Mouse (Mus musculus): ENCODE measurements at regions not wholly inside any gene's neighbourhood (a gene's known extent, or its start where the extent isn't known, plus 50 kb on each side); places are given as distances from the start of the nearest gene placed in this dataset.

DNA sequence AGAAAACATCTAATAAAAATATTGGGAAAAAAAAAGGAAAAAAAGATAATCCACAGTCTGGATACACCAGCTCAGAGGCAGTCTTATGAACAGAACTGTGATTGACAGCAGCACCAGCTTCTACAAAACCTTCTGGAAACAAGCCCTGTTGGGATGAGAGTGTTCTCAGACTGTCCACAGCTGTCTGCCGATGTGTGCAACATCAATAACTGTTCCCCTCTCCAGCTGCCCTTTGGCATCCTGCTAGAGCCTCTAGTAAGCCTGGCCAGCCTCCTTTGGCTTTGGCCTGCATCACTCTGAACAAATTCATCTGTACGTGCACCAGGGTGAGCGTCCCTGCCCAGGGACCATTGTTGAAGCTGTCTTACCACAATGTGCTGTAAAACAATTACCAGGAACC, 137.0 kb upstream of the Irs2 start:
- no peak for ATAC-seq (replicated peaks; ENCODE audit: poor library complexity)

- ATAC-seq (replicated peaks; ENCODE audit: poor library complexity) = no peak
Observed at GRCm38 (mm10) chr8:11140566-11140965, 132.3 kb upstream of the Irs2 start.

GRCm38 (mm10) chr8:11139294-11139693, 131.0 kb upstream of the Irs2 start:
- no peak for ATAC-seq (replicated peaks; ENCODE audit: poor library complexity)

GRCm38 (mm10) chr8:11138302-11139020, 130.2 kb upstream of the Irs2 start:
- ATAC-seq (replicated peaks; ENCODE audit: poor library complexity) = no peak

DNA sequence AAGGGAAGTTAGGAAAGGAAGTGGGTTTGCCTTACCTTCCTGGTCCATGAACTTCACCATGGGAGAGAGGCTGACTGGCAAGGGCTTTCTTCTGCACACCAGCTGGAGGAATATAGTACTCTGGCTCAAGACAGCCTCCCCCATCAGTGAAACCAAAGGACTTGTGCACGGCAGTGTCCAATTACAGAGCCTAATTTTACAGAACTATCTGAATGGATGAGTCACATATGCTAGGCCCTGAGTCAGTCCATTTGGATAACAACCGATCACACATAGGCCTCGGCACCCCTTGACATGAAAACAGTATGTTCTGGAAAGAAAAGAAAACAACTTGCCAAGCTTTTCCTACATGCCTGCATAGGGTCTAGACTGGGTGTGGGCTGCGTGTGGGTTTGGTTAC, 128.3 kb upstream of the Irs2 start:
- no peak for ATAC-seq (replicated peaks; ENCODE audit: poor library complexity)

GRCm38 (mm10) chr8:11135135-11135534, 126.9 kb upstream of the Irs2 start:
- ATAC-seq (replicated peaks; ENCODE audit: poor library complexity) = no peak

DNA sequence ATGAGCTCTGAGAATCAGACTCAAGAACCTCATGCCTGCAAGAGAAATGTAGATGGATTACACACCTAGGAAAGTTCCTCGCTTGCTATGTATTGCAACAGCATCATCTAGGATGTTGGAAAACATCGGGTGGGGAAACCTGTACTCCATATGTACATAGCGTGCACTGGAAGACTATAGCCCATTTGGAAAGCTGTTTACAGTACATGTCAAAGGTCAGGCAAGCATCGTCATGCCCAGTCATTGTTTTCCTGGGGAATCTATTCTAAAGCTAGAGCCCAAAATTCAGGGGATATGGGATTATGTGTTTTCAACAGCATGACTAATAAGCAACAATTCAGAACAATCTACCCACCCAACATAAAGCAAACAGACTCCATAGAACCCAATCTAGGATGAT, 126.3 kb upstream of the Irs2 start:
- no peak for ATAC-seq (replicated peaks; ENCODE audit: poor library complexity)

- ATAC-seq (replicated peaks; ENCODE audit: poor library complexity) = no peak
Observed at GRCm38 (mm10) chr8:11119030-11119634, 110.9 kb upstream of the Irs2 start.

- peak; percentile 43 for ATAC-seq (replicated peaks; ENCODE audit: poor library complexity)
Observed at GRCm38 (mm10) chr8:11116534-11116933, 108.3 kb upstream of the Irs2 start.

- peak; percentile 49 for ATAC-seq (replicated peaks; ENCODE audit: poor library complexity)
Observed at GRCm38 (mm10) chr8:11115210-11115609, 107.0 kb upstream of the Irs2 start.

- no peak for ATAC-seq (replicated peaks; ENCODE audit: poor library complexity)
Observed at GRCm38 (mm10) chr8:11114531-11114930, 106.3 kb upstream of the Irs2 start.

DNA sequence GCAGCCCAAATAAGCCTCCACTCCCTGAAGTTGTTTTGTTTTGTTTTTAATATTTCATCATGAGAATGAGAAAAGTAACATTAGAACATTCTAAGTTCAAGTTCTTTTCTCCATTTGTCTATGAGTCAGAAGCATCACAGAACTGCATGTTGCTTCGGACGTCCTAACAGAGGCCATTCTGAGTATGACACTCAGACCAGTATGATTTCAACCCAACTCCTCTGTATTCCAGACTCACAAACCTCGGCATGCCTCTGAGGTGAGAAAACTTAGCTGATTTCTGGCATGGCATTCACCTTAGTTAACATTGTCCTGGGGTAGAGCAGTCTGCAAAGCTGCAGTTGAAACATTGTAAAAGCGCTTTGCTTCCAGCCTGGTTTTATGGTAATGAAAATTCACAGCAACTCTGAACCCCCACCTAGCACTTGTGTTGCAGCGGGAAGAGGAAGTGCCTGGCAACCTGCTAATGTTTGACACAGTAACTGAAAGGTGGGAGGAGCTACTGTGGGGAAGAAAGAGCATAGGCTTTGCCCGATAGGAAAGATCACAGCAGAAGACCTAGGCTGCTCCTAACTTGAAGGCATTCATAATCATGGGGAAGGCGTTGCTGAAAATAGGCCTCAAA, 104.8 kb upstream of the Irs2 start:
- ATAC-seq (replicated peaks; ENCODE audit: poor library complexity) = peak; percentile 92

- no peak for ATAC-seq (replicated peaks; ENCODE audit: poor library complexity)
Observed at GRCm38 (mm10) chr8:11111987-11112386, 103.7 kb upstream of the Irs2 start.

DNA sequence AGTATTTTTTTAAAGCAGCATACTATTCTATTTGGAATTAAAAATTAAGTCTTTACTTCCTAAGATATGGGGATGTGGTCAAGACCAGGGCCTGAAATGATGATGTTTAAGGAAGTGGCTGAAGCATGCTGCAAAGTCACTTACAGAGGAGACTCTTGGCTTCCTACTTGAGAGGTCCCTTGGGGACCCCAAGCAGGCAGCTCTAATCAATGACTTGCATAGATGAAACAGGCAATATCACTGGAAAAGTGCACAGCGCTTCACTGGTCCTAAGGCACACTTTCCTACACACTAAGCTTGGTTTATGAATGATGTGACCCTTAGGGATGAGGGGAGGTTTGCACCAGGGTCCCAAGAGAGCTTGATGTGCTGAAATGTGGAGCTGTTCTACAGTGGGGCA, 99.2 kb upstream of the Irs2 start:
- no peak for ATAC-seq (replicated peaks; ENCODE audit: poor library complexity)

GRCm38 (mm10) chr8:11107021-11107420, 98.8 kb upstream of the Irs2 start:
- no peak for ATAC-seq (replicated peaks; ENCODE audit: poor library complexity)

- peak; percentile 87 for ATAC-seq (replicated peaks; ENCODE audit: poor library complexity)
Observed at GRCm38 (mm10) chr8:11103745-11104607, 95.7 kb upstream of the Irs2 start.

GRCm38 (mm10) chr8:11100310-11100709, 92.1 kb upstream of the Irs2 start:
- ATAC-seq (replicated peaks; ENCODE audit: poor library complexity) = no peak

DNA sequence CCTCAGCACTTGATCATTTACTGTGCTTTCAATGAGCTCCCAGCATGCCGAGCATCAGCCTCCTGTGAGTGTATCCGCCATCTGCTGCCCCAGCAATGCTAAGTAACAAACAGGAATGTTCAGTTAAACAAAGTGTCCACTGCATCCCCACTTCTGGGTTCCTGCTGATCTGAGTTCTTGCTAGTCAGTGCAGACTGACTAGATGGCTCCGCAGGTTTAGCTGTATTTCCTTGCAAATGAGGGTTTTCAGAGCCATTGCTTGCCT, 91.3 kb upstream of the Irs2 start:
- ATAC-seq (replicated peaks; ENCODE audit: poor library complexity) = no peak

- no peak for ATAC-seq (replicated peaks; ENCODE audit: poor library complexity)
Observed at GRCm38 (mm10) chr8:11098790-11099590, 90.7 kb upstream of the Irs2 start.

DNA sequence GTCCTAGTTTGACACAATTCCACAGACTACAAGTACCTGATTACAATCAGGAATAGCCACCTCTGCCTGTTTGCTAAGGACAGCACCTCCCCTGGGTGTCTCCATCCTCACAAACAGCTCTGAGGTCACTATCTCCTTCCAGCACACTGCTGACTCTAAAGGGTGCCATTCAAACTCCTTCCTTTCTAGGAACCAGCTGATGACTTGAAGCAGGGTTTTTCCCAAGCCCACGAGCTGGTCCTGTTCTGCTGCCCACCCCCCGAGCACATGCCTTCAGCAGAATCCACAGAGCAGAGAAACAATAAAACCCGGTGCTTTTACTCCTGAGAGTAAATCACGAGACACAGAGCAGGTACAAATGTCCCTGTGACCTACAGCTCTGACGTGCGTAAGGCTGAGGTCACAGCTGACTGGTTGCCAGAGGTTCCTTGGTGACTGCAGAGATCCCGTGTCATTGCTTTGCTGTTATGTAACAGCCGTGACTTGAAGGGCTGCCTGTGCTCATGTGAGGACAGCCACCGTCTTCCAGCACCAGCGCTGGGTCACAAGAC, 90.0 kb upstream of the Irs2 start:
- peak; percentile 84 for ATAC-seq (replicated peaks; ENCODE audit: poor library complexity)

- ATAC-seq (replicated peaks; ENCODE audit: poor library complexity) = peak; percentile 32; the same call in 1 of the 2 replicates
Observed at GRCm38 (mm10) chr8:11097813-11098212, 89.6 kb upstream of the Irs2 start.
